Mouse (Mus musculus) myocyte (in vitro differentiated cells): ENCODE results near the gene Scand1.

Source experiments
- CEBPB ChIP-seq: IDR thresholded peaks from 2 replicates; pipeline ENCODE4 v1.6.1; 2011; ENCODE audit warnings: mild to moderate bottlenecking, moderate library complexity; ENCODE audit not compliant: poor library complexity, insufficient read depth, severe bottlenecking
- E2F4 ChIP-seq: IDR thresholded peaks from one replicate; pipeline ENCODE4 v1.6.1; 2011; ENCODE audit warnings: mild to moderate bottlenecking, control low read depth, moderate library complexity; ENCODE audit not compliant: insufficient read depth
- MAX ChIP-seq: IDR thresholded peaks from one replicate; pipeline ENCODE4 v1.6.1; 2011; ENCODE audit warnings: low read depth, mild to moderate bottlenecking, control low read depth
- MYOD1 ChIP-seq, 3 experiments: IDR thresholded peaks; one replicate each; pipeline ENCODE4 v1.6.1; 2011; ENCODE audit warnings: control low read depth in 2 of 3, low read depth in 2 of 3, mild to moderate bottlenecking in 2 of 3, moderate library complexity in 1 of 3; ENCODE audit not compliant: insufficient read length in 2 of 3, control insufficient read depth in 1 of 3
- MYOG ChIP-seq, 3 experiments: IDR thresholded peaks; one replicate each; pipeline ENCODE4 v1.6.1; 2011; ENCODE audit warnings: control low read depth in 2 of 3, low read depth in 2 of 3, mild to moderate bottlenecking in 2 of 3; ENCODE audit not compliant: insufficient read length in 2 of 3, control insufficient read depth in 1 of 3, insufficient read depth in 1 of 3
- POLR2A ChIP-seq: IDR thresholded peaks from one replicate; pipeline ENCODE4 v1.6.1; 2011; ENCODE audit warnings: low read depth, mild to moderate bottlenecking, control low read depth, moderate library complexity; ENCODE audit not compliant: insufficient read length
- POLR2AphosphoS2 ChIP-seq: IDR thresholded peaks from one replicate; pipeline ENCODE4 v1.6.1; 2011; ENCODE audit warnings: low read depth, control low read depth; ENCODE audit not compliant: insufficient read length
- TCF12 ChIP-seq: IDR thresholded peaks from one replicate; pipeline ENCODE4 v1.6.1; 2011; ENCODE audit warnings: mild to moderate bottlenecking, control low read depth; ENCODE audit not compliant: poor library complexity, insufficient read depth, severe bottlenecking
- TCF3 ChIP-seq: IDR thresholded peaks from one replicate; pipeline ENCODE4 v1.6.1; 2011; ENCODE audit warnings: low read depth, control low read depth; ENCODE audit not compliant: insufficient read length
- USF1 ChIP-seq: IDR thresholded peaks from one replicate; pipeline ENCODE4 v1.6.1; 2011; ENCODE audit warnings: low read depth, mild to moderate bottlenecking, control low read depth, moderate library complexity

DNA sequence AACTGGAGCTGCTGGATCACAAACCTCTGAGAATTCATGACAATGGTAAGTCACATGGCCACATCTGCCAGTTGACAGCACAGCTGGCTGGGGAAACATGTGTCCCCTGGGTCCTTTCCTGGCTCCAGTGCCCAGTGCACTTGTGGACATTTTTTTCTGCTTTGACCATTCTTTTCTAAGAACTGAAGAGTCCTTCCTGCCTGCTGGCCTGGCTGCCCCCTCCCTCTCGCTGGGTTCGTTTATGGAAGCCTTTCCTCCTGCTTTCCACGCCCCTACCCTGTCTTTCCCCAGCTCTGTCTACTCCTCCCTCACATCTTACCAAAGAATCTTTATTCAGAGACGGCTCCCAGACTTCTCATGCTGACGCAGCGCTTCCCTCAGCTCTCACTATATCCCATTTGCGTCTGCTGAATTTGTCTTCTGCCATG lies 40.8 kb upstream of the Scand1 start:
- TF ChIP-seq POLR2A (no peak), MYOD1 (IDR thresholded peaks at IDR 0.05; ENCODE audit: control insufficient read depth in 1 of 3, insufficient read length in 2 of 3, low read depth in 2 of 3) (no peak), MAX (no peak), CEBPB (no peak), POLR2AphosphoS2 (no peak), TCF3 (no peak), E2F4 (no peak), MYOG (IDR thresholded peaks at IDR 0.05; ENCODE audit: control insufficient read depth in 1 of 3, insufficient read depth in 1 of 3, insufficient read length in 2 of 3, low read depth in 2 of 3) (peak in 1 of 3 experiments; percentile 12), TCF12 (no peak), USF1 (peak; percentile 50)
